Mouse (Mus musculus) adrenal gland (tissue): ENCODE data around the gene Cyb561d2.

Source experiments
- intact Hi-C: fragments of 180-260 bp; cut with DNase I; formaldehyde crosslinking; loops from one replicate; pipeline ENCODE4 v1.15.1; 2025

Gene Cyb561d2

GRCm38 (mm10) chr9:107551117-107551889 is 9.3 kb upstream of the Cyb561d2 start, which contains the start of gene Rassf1:
Gene Rassf1 (plus strand): TSS chr9:107551555.
- intact Hi-C loops, result no loop called here

GRCm38 (mm10) chr9:107550491-107551116 is 8.6 kb upstream of the Cyb561d2 start:
- intact Hi-C loops, result no loop called here

DNA sequence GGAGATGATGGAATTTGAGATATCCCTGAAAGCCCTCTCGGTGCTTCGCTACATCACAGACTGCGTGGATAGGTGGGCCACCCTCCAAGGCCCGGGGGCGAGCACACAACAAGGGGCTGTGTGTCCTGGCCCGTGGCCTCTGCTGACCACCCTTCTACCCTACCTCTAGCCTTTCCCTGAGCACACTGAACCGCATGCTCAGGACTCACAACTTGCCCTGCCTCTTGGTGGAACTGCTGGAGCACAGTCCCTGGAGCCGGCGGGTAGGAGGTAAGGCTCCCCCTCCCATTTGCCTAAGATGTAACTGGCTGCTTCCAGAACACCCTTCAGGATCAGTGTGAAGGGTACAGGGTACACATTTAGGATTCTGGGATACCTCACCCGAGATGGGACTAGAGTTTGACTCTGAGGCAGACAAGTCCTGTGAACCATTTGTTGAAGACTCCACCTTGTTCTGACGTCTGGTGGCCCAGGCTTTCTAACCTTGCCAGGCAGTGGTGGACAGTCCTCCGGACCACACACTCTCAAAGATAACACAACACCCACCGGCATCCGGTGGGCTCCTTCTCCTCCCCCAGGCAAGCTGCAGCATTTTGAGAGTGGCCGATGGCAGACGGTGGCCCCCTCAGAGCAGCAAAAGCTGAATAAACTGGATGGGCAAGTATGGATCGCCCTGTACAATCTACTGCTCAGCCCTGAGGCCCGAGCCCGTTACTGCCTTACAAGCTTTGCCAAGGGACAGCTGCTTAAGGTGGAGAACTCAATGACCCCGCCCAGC is 7.5 kb upstream of the Cyb561d2 start:
- intact Hi-C loops, result no loop called here

- intact Hi-C loops, result no loop called here
Measured at GRCm38 (mm10) chr9:107548820-107549219, 6.8 kb upstream of the Cyb561d2 start.

- intact Hi-C loops, result no loop called here
Measured at GRCm38 (mm10) chr9:107547957-107548356, 6.0 kb upstream of the Cyb561d2 start.

DNA sequence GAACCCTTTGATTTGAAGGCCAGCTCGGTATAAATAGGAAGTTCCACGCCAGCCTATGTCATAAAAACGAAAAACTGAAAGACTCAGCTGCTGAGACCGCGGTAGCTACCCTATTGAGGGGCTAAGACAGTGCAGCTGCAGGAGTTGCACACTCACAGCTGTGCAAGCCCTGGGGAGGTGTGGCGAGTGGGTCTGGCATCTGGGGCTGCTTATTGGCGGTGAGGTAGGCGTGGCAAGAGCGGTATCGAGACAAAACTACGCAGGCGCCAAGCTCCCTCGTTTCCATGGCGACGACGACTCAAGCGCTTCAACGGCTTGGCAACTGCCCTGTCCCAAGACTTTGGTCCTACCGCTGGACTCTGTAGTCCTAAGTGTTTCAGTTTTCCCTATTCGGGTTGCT is 5.0 kb upstream of the Cyb561d2 start, which contains the start of gene Zmynd10:
Gene Zmynd10 (plus strand): TSS at position 273 of the 400 bp plus-strand sequence.
- intact Hi-C loops, result no loop called here

DNA sequence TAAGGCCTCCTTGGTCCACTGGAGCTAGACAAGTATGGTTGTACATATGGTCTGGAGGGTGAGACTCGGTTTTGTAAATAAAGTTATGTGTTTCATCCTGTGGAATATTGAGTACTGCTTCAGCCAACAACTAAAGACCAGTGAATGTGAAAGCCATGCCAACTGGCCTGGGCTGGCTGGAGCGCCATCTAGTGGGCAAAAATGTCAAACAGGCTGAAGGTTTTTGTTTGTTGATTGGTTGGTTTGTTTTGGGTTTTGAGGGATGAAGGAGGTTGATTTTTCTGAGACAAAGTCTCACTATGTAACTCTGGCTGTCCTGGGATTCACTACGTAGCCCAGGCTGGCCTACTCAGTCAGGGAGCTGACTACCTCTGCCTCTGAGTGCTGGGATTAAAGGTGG is 3.6 kb upstream of the Cyb561d2 start:
- intact Hi-C loops, result no loop called here

DNA sequence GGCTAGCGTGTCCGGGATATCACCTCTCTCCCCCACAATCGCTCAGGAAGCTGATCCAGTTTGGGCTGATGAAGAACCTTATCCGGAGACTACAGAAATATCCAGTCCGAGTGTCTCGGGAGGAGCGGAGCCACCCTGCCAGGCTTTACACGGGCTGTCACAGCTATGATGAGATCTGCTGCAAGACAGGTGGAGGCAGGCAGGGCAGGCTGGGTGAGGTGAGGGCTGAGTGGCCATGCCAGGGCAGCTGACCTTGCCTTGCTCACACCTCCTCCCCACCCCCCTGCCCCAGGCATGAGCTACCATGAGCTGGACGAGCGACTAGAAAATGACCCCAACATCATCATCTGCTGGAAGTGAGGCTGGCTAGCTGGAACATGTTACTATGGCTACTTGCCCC is 3.2 kb upstream of the Cyb561d2 start:
- intact Hi-C loops, result no loop called here

- intact Hi-C loops, result no loop called here
Measured at GRCm38 (mm10) chr9:107544729-107545128, 2.7 kb upstream of the Cyb561d2 start.

DNA sequence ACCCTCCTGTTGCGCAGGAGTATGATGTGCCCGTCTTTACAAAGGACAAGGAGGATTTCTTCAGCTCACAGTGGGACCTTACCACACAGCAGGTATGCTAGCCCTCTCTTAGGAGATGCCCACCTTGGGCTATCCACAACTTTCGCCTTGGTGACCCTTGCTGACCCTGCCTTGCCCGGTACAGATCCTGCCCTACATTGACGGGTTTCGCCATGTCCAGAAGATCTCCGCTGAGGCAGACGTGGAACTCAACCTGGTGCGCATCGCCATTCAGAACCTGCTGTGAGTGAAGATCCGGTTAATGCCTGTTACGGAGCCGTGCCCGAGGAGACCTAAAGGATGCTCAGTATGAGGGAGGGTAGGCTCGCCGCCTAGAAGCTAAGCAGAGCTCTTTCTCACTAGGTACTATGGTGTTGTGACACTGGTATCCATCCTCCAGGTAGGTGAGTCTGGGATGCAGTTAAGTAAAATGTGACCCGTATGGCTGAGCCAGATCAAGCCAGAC is 2.3 kb upstream of the Cyb561d2 start:
- intact Hi-C loops, result no loop called here

DNA sequence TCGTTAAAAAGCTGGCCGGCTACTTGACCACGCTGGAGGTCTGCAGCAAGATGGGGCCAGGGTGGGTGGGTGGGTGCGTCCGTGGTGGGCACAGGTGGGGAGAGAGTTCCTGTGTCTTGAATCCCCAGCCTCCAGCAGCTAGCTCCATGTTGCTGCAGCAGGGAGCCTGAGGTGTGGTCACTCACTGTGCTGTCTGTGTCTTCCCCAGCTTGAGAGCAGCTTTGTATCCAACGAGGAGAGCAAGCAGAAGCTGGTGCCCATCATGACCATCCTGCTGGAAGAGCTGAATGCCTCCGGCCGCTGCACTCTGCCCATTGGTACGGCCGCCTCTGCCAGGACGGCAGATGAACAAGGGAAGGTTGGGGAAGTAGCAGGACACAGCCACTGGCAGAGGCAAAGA is 1.3 kb upstream of the Cyb561d2 start:
- intact Hi-C loops, result no loop called here

GRCm38 (mm10) chr9:107542721-107543120 is 728 bp upstream of the Cyb561d2 start:
- intact Hi-C loops, result no loop called here

- intact Hi-C loops, result no loop called here
Measured at GRCm38 (mm10) chr9:107542352-107542686, 326 bp upstream of the Cyb561d2 start.

DNA sequence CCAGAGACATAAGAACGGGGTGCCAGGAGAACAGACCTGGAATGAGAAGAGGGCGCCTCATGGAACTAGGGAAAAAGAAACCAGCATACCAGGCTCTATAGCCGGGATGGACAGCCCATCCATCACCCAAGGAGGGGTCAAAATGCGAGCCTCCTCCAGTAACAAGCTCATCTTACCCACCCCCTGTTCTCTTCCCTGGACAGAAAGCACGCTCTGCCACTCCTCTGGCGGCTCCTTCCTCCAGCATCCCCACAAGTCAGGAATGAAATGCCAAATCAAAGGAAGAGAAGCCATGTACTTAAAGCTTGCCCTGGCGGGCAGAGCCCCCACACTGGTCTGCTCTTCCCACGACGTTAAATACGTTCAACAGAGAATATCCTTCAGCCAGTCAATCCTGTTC is 988 bp downstream of the Cyb561d2 start:
- intact Hi-C loops, result no loop called here

DNA sequence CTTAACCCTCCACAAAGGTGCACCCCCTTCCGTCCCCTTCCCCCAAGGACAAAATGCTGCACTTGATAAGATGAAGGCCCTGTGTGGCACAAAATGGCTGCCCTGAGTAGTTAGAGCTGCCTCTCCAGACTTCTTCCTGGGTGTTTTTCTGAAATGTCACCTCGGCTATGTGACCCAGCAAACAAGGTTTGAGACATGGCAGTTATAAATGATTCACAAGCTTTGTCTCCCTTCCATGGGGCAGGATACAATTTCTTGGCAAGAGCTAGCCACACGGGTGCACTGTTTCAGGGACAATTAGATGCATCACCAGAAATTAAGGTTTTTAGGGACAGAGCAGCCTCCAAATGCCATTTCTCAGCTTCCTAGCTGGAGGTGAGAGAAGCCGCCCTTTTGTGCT is 1.6 kb downstream of the Cyb561d2 start:
- intact Hi-C loops, result no loop called here

DNA sequence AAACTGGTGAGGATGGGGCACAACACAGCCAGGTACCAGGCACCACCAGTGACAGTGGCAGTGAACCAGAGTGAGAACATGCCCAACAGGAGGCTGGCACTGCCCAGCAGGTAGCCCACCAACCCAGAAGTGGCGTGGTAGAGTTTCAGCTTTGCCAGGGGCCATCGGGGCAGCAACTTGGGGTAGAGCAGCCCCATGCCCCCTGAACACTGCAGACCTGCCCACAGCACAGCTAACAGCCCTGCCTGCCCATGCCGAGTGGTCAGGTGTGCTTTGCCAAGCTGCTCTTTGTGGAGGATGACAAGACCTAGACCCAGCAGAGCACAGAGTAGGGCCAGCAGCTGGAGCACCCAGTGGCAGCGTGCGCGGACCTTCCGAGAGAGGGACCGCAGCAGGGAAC is 2.1 kb downstream of the Cyb561d2 start:
- intact Hi-C loops, result no loop called here

- intact Hi-C loops, result no loop called here
Measured at GRCm38 (mm10) chr9:107538711-107539110, 3.3 kb downstream of the Cyb561d2 start.

GRCm38 (mm10) chr9:107538231-107538630 is 3.8 kb downstream of the Cyb561d2 start:
- intact Hi-C loops, result no loop called here

DNA sequence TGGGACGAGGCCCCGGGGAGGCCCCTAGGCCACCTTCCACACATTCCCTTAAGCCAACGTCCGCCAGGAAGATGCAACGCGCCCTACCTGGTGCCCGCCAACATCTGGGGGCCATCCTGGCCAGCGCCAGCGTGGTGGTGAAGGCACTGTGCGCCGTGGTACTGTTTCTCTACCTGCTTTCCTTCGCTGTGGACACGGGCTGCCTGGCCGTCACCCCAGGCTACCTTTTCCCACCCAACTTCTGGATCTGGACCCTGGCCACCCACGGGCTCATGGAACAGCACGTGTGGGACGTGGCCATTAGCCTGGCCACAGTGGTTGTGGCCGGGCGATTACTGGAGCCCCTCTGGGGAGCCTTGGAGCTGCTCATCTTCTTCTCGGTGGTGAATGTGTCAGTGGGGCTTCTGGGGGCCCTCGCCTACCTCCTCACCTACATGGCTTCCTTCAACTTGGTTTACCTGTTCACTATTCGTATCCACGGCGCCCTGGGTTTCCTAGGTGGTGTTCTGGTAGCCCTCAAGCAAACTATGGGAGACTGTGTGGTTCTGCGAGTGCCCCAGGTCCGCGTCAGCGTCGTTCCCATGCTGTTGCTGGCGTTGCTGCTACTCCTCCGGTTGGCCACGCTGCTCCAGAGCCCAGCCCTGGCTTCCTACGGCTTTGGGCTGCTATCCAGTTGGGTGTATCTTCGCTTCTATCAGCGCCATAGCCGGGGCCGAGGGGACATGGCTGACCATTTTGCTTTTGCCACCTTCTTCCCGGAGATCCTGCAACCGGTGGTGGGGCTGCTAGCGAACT is 7.4 kb downstream of the Cyb561d2 start:
- intact Hi-C loops, result no loop called here

- intact Hi-C loops, result no loop called here
Measured at GRCm38 (mm10) chr9:107533791-107534407, 8.1 kb downstream of the Cyb561d2 start, which contains the start of gene Tmem115. Gene Tmem115 (plus strand): TSS chr9:107533945.
